Mouse (Mus musculus) ES-Bruce4 (cell line): ENCODE measurements at regions not wholly inside any gene's neighbourhood (a gene's known extent, or its start where the extent isn't known, plus 50 kb on each side); places are given as distances from the start of the nearest gene placed in this dataset.

Experiments
- CTCF ChIP-seq: IDR thresholded peaks from one replicate; pipeline ENCODE4 v1.8.1; 2011; ENCODE audit warnings: low read depth, low read length
- EP300 ChIP-seq: IDR thresholded peaks from 2 replicates; pipeline ENCODE4 v1.6.1; 2011; ENCODE audit warnings: low read depth, low read length; ENCODE audit not compliant: insufficient read depth
- POLR2A ChIP-seq: IDR thresholded peaks from one replicate; pipeline ENCODE4 v1.8.1; 2011; ENCODE audit warnings: low read length; ENCODE audit not compliant: insufficient read depth

DNA sequence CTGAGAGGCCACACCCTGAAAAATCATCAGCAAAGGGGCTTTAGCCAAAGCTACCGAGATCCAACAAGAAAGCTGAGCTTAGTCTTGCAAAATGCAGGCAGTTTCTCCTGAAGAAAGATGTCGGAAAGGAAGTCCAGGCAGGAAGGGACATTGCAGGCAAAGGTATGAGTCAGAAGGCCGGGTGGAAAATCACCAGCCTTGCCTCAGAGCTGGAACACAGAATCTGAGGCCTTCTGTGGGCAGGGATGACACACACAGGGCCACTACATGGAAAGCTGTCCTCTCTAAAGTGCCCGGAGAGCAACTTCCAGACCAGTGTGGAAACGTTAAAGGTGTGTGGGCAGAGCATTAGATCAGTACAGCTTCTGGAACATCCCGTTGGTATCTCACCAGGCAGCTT lies 438.5 kb downstream of the Vrk1 start:
- TF ChIP-seq CTCF (no peak), POLR2A (no peak), EP300 (no peak)
